Mouse (Mus musculus): ENCODE results near the gene Ncoa3.

DNA sequence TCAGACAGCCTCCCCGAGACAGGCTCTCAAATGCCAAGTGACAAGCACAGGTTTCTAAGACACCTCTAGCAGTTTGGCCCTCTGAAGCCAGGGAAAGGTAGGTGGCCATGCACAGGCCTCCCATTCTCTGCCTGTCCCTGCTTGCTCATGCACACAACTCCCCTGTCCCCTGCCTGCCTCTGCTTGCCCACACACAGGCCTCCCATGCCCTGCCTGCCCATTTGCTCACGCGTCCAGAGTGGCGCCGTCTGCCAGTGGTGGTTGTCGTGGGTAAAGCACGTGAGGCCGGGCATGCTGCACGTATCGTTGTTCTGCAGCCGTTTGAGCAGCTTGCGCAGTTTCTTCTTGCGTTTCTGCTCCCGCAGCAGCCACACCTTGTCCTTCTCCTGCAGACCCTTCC, 86.8 kb downstream of the Ncoa3 start:
- no peak for TF ChIP-seq CTCF (IDR thresholded peaks at IDR 0.05; ENCODE audit: borderline replicate concordance, extremely low read depth, insufficient read depth, insufficient read length)
- no peak for TF ChIP-seq POLR2A (IDR thresholded peaks at IDR 0.05; ENCODE audit: borderline replicate concordance, extremely low read depth, insufficient read depth, insufficient read length, poor library complexity, severe bottlenecking)
